Mouse (Mus musculus) A20 (cell line): Measurements from ENCODE around the gene Plac8.

Experiments used
- DNase-seq: peaks from one replicate; pipeline ENCODE4 v3.0.0-alpha.2; 2011; ENCODE audit warnings: low read depth, low spot score

The Plac8 gene

GRCm38 (mm10) chr5:100572069-100572468 is at the start of gene Plac8:
Plac8 (minus strand) TSS chr5:100572245.
- DNase-seq, result no peak

- no peak for DNase-seq
Measured at GRCm38 (mm10) chr5:100620952-100621351, 48.9 kb upstream of the Plac8 start.

- no peak for DNase-seq
Measured at GRCm38 (mm10) chr5:100619586-100620275, 47.7 kb upstream of the Plac8 start.

- peak; percentile 10 for DNase-seq
Measured at GRCm38 (mm10) chr5:100613896-100614768, 42.1 kb upstream of the Plac8 start.

- DNase-seq, result no peak
Measured at GRCm38 (mm10) chr5:100607868-100608267, 35.8 kb upstream of the Plac8 start.

GRCm38 (mm10) chr5:100607090-100607762 is 35.2 kb upstream of the Plac8 start:
- no peak for DNase-seq

- no peak for DNase-seq
Measured at GRCm38 (mm10) chr5:100605828-100606229, 33.8 kb upstream of the Plac8 start.

- DNase-seq, result no peak
Measured at GRCm38 (mm10) chr5:100604061-100604460, 32.0 kb upstream of the Plac8 start.

- DNase-seq, result no peak
Measured at GRCm38 (mm10) chr5:100601864-100602263, 29.8 kb upstream of the Plac8 start.

GRCm38 (mm10) chr5:100598961-100599463 is 27.0 kb upstream of the Plac8 start:
- no peak for DNase-seq

- DNase-seq, result peak; percentile 78
Measured at GRCm38 (mm10) chr5:100597886-100598485, 25.9 kb upstream of the Plac8 start.

- no peak for DNase-seq
Measured at GRCm38 (mm10) chr5:100595999-100596398, 24.0 kb upstream of the Plac8 start.

GRCm38 (mm10) chr5:100594803-100595467 is 22.9 kb upstream of the Plac8 start:
- no peak for DNase-seq

- DNase-seq, result no peak
Measured at GRCm38 (mm10) chr5:100590505-100590904, 18.5 kb upstream of the Plac8 start.

- no peak for DNase-seq
Measured at GRCm38 (mm10) chr5:100587626-100588025, 15.6 kb upstream of the Plac8 start.

GRCm38 (mm10) chr5:100587136-100587535 is 15.1 kb upstream of the Plac8 start:
- no peak for DNase-seq

GRCm38 (mm10) chr5:100585657-100586056 is 13.6 kb upstream of the Plac8 start:
- no peak for DNase-seq

GRCm38 (mm10) chr5:100585206-100585644 is 13.2 kb upstream of the Plac8 start:
- DNase-seq, result peak; percentile 80

- DNase-seq, result peak; percentile 44
Measured at GRCm38 (mm10) chr5:100583066-100583465, 11.0 kb upstream of the Plac8 start.

- peak; percentile 80 for DNase-seq
Measured at GRCm38 (mm10) chr5:100582435-100582826, 10.4 kb upstream of the Plac8 start.
